Mouse (Mus musculus): Measurements from ENCODE around the gene Cadm2. TPM values are rescaled to one million over a fixed set of nuclear protein-coding genes. Genes with fewer than 3 reads are reported as not detected.

Cadm2 gene
- total RNA-seq, 2 experiments from 2014 or later = 212 to 245 TPM

DNA sequence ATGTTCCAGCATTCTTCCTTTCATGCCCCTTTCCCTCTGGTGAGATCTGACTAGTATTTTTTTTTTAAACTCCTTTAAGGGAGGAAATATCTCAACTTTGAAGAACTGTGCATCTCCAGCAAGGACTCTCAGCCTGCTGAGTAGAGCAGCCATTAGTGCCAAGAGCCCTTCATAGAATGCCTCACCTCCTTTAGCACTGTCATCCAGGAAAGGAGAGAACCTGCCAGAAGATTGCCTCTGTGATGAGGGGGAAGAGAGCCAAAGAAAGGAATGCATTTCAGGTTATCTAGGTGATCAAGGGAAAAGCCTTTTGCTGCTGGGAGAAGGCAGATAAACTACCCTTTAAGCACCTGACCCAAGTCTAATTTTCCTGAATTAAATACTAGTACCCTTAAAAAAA is 943.5 kb downstream of the Cadm2 start:
- no peak overlapping the region for H3K27ac ChIP-seq
- no peak overlapping the region for H3K4me3 ChIP-seq
- DNase-seq (ENCODE audit: low spot score in 2 of 2) = no peak
- no peak for TF ChIP-seq CTCF (conservative IDR thresholded peaks at IDR 0.05)

DNA sequence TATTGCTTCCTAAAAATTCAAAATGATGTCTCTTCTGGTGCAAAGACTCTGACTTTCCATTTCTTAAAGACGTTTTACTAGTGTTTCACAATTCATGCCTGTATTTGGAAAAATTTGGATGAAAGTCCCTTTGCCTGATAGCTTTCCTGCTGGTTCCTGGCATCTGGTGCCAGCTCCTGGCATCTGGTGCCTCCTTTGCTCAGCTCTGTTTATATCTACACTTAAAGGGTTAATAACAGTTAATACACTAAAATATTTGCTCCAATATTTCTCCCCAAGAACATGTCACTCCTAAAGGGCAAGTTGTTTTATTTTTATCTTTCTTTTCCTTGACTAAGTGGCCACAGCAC is 969.7 kb downstream of the Cadm2 start:
- H3K4me3 ChIP-seq = no peak overlapping the region
- peak overlapping the region; percentile 78 for H3K27ac ChIP-seq
- DNase-seq (ENCODE audit: low spot score in 2 of 2) = no peak
- TF ChIP-seq CTCF (conservative IDR thresholded peaks at IDR 0.05) = no peak

GRCm38 (mm10) chr16:66650348-66651012 is 970.2 kb downstream of the Cadm2 start:
- Histone ChIP-seq H3K27ac (peak overlapping the region; percentile 78), H3K4me3 (peak overlapping the region; percentile 16; the same call in 1 of the 2 replicates)
- DNase-seq (ENCODE audit: low spot score in 2 of 2) = peak; percentile 29 to 45
- no peak for TF ChIP-seq CTCF (conservative IDR thresholded peaks at IDR 0.05)

DNA sequence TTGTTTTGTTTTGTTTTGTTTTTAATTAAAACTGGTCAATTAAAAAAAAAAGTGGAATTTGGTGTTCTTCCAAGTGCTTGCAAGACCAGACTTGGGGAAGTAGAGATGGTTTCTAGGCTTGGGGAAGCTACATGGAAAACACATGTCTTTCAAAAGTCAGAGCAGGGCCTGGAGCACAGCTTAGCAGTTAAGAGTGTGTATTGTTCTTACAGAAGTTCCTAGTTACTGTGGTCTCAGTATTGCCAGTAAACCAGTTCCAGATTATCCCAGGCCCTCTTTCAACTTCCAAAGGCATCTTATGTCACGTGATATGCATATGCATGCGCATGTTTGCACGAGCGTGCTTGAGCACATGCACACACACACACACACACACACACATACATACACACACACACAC is 972.9 kb downstream of the Cadm2 start:
- H3K27ac ChIP-seq = no peak overlapping the region
- DNase-seq (ENCODE audit: low spot score in 2 of 2) = no peak
- no peak for TF ChIP-seq CTCF (conservative IDR thresholded peaks at IDR 0.05)
- no peak overlapping the region for H3K4me3 ChIP-seq

DNA sequence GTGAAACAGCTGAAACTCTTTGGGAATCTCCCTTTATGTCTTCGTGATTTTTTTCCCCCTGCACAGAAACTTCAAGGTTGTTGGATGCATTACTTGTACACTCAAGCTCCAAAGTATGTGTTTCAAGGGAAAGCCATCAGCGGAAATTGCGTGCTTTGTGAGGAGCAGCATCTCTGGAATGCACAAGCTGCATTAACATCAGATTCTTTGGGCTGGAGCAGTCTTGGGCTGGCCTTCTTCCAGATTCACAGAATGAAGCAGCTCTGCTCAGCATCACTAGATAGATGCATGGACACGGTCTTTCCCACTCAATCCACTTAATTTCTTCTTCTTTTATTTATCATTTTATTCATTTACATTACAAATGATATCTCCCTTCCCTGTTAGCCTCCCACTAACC is 977.1 kb downstream of the Cadm2 start:
- Histone ChIP-seq H3K27ac (no peak overlapping the region), H3K4me3 (no peak overlapping the region)
- DNase-seq (ENCODE audit: low spot score in 2 of 2) = no peak
- TF ChIP-seq CTCF (conservative IDR thresholded peaks at IDR 0.05) = no peak

GRCm38 (mm10) chr16:66627527-66627926 is 993.2 kb downstream of the Cadm2 start:
- no peak for TF ChIP-seq CTCF (conservative IDR thresholded peaks at IDR 0.05)
- DNase-seq (ENCODE audit: low spot score in 2 of 2) = no peak
- H3K4me3 ChIP-seq = no peak overlapping the region
- H3K27ac ChIP-seq = no peak overlapping the region

DNA sequence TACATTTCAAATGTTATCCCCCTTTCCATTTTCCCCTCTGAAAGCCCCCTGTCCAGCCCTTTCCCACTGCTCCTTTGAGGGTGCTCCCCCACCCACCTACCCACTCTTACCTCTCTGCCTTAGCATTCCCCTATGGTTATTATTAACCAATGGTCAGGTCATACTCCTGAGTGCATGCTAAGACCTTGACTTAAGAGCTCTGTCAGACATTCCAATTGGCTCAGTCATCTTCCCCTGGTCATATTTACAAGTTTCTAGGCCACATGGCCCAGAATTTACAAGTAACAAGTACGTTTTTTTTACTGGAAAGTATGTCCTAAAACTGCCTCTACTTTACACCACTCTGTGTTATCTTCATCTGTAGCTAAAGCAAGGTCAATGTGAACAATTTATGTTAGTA is 998.3 kb downstream of the Cadm2 start:
- no peak overlapping the region for H3K27ac ChIP-seq
- no peak overlapping the region for H3K4me3 ChIP-seq
- no peak for TF ChIP-seq CTCF (conservative IDR thresholded peaks at IDR 0.05)
- DNase-seq (ENCODE audit: low spot score in 2 of 2) = no peak

GRCm38 (mm10) chr16:66612624-66613023 is 1008.1 kb downstream of the Cadm2 start:
- DNase-seq (ENCODE audit: low spot score in 2 of 2) = no peak
- TF ChIP-seq CTCF (conservative IDR thresholded peaks at IDR 0.05) = no peak
- H3K4me3 ChIP-seq = no peak overlapping the region
- no peak overlapping the region for H3K27ac ChIP-seq
